Mouse (Mus musculus): ENCODE measurements around the gene Hsdl1.

GRCm38 (mm10) chr8:119568251-119568650 is 6.7 kb downstream of the Hsdl1 start:
- TF ChIP-seq GATA1 (IDR thresholded peaks at IDR 0.05; ENCODE audit: borderline replicate concordance, low read length) (no peak), FLI1 (IDR thresholded peaks at IDR 0.05; ENCODE audit: low read length) (no peak)
